8 mouse cellular contexts compared by ENCODE assay signal in genomic region chr5:137502667-137503110, GRCm38 (mm10). TPM values are rescaled to one million over a fixed set of nuclear protein-coding genes. Genes with fewer than 3 reads are reported as not detected.
DNase-seq lines count a peak whose midpoint lies in the region; ATAC-seq and TF ChIP-seq lines count a peak whose summit lies in the region.

No protein-coding gene starts in this region.

- no peaks in the 10 kb centered on the region for H3K36me3 ChIP-seq in forebrain, embryonic 16.5 days (ENCODE audit: control insufficient read depth, insufficient read depth)
- no peaks in the 10 kb centered on the region for H3K36me3 ChIP-seq in liver, embryonic 14.5 days (replicated peaks; ENCODE audit: control insufficient read depth, insufficient read depth, low read depth)
- peaks cover 12% of the 10 kb centered on the region for H3K36me3 ChIP-seq in neural tube, embryonic 13.5 days

- peak; percentile 79 for DNase-seq in right cerebral cortex, adult 18-20 months
- DNase-seq in right cerebral cortex, postnatal 25 days, result no peak
- peak; percentile 76 for DNase-seq in c-Kit-positive CD71-positive TER-119-negative erythroid progenitor cells, embryonic 14.5 days (ENCODE audit: low read depth)
- peak; percentile 88 for DNase-seq in induced T-regulatory cell, adult 2 months (ENCODE audit: low read depth)
- DNase-seq in liver, embryonic 14.5 days (ENCODE audit: low read depth in 3 of 3, low spot score in 3 of 3), result peak; percentile 78 to 86 (median 83)
- DNase-seq in urinary bladder, postnatal 14 days (ENCODE audit: low spot score), result peak; percentile 87

- H3K27ac ChIP-seq in forebrain, embryonic 16.5 days (ENCODE audit: low read length), result peak overlapping the region; percentile 99
- H3K27ac ChIP-seq in liver, embryonic 14.5 days, result peak overlapping the region; percentile 75
- H3K27ac ChIP-seq in neural tube, embryonic 13.5 days (replicated peaks), result peak overlapping the region; percentile 95

- peak; percentile 69 for ATAC-seq in forebrain, embryonic 16.5 days
- peak; percentile 85 for ATAC-seq in liver, embryonic 14.5 days (ENCODE audit: insufficient read depth)
- peak; percentile 81 for ATAC-seq in neural tube, embryonic 13.5 days (ENCODE audit: low read depth)

- H3K9me3 ChIP-seq in forebrain, embryonic 16.5 days (ENCODE audit: control insufficient read depth, low read length), result no peaks in the 10 kb centered on the region
- H3K9me3 ChIP-seq in liver, embryonic 14.5 days (ENCODE audit: control insufficient read depth, low read length), result no peaks in the 10 kb centered on the region
- no peaks in the 10 kb centered on the region for H3K9me3 ChIP-seq in neural tube, embryonic 13.5 days

- peak; percentile 99 for TF ChIP-seq CTCF in liver, embryonic 14.5 days (IDR thresholded peaks at IDR 0.05; ENCODE audit: low read depth)

- WGBS in forebrain, embryonic 16.5 days, result under 1% methylated on average over 29 of the region's 30 CpGs
- under 1% methylated on average over 30 of the region's 30 CpGs for WGBS in liver, embryonic 14.5 days (ENCODE audit: insufficient replicate concordance)
- under 1% methylated on average over 29 of the region's 30 CpGs for WGBS in neural tube, embryonic 13.5 days

- H3K9ac ChIP-seq in forebrain, embryonic 16.5 days (replicated peaks; ENCODE audit: low read depth, low read length), result peak overlapping the region; percentile 64
- peak overlapping the region; percentile 61 for H3K9ac ChIP-seq in liver, embryonic 14.5 days (replicated peaks)
- peak overlapping the region; percentile 69 for H3K9ac ChIP-seq in neural tube, embryonic 13.5 days

- H3K27me3 ChIP-seq in forebrain, embryonic 16.5 days (replicated peaks; ENCODE audit: control insufficient read depth, insufficient read depth, low read length), result peaks cover 3% of the 10 kb centered on the region; the same call in 1 of the 2 replicates
- no peaks in the 10 kb centered on the region for H3K27me3 ChIP-seq in liver, embryonic 14.5 days (ENCODE audit: control insufficient read depth, insufficient read depth, low read length)
- H3K27me3 ChIP-seq in neural tube, embryonic 13.5 days, result no peaks in the 10 kb centered on the region

- no peak for TF ChIP-seq EP300 in liver, embryonic 14.5 days (IDR thresholded peaks at IDR 0.05; ENCODE audit: low read depth)

- H3K4me2 ChIP-seq in forebrain, embryonic 16.5 days (ENCODE audit: low read length), result peak overlapping the region; percentile 62
- peak overlapping the region; percentile 72 for H3K4me2 ChIP-seq in liver, embryonic 14.5 days (ENCODE audit: low read depth)
- peak overlapping the region; percentile 68 for H3K4me2 ChIP-seq in neural tube, embryonic 13.5 days

- peak overlapping the region; percentile 91 for H3K4me3 ChIP-seq in forebrain, embryonic 16.5 days (replicated peaks; ENCODE audit: low read length)
- peak overlapping the region; percentile 58 to 63 for H3K4me3 ChIP-seq in liver, embryonic 14.5 days (ENCODE audit: insufficient read depth in 1 of 2, low read depth in 2 of 2, low read length in 2 of 2)
- H3K4me3 ChIP-seq in neural tube, embryonic 13.5 days, result peak overlapping the region; percentile 52

- H3K4me1 ChIP-seq in forebrain, embryonic 16.5 days (replicated peaks; ENCODE audit: control insufficient read depth, insufficient read depth, low read length), result peaks cover 14% of the 10 kb centered on the region
- H3K4me1 ChIP-seq in liver, embryonic 14.5 days (replicated peaks; ENCODE audit: control insufficient read depth in 2 of 2, insufficient read depth in 2 of 2, low read length in 1 of 2), result peaks cover 16 to 17% of the 10 kb centered on the region in 2 experiments
- H3K4me1 ChIP-seq in neural tube, embryonic 13.5 days (replicated peaks), result peaks cover 25% of the 10 kb centered on the region

RNA-seq across cellular contexts. Expression of gene Pop7, which starts 0.4 kb away (rescaled TPM):
- 66.8 and 74.7 TPM in 2 replicates for polyA plus RNA-seq in forebrain, embryonic 16.5 days (2015; fragmentation: Nextera tagmentation; extraction: Ambion mirVana)
- 25.3 and 29.2 TPM in 2 replicates for polyA plus RNA-seq in liver, embryonic 14.5 days (2012; rRNA removed)
- 34.6 and 36.5 TPM in 2 replicates for polyA plus RNA-seq in liver, embryonic 14.5 days (2014; fragmentation: Nextera tagmentation; extraction: Ambion mirVana)
- polyA plus RNA-seq in neural tube, embryonic 13.5 days (2015; fragmentation: Nextera tagmentation; extraction: Ambion mirVana), result 79.7 and 80.1 TPM in 2 replicates

RNA-seq across cellular contexts. Expression of gene Gigyf1, which starts 15.7 kb away (rescaled TPM):
- polyA plus RNA-seq in forebrain, embryonic 16.5 days (2015; fragmentation: Nextera tagmentation; extraction: Ambion mirVana), result 16.5 and 20.2 TPM in 2 replicates
- 4.6 and 5.7 TPM in 2 replicates for polyA plus RNA-seq in liver, embryonic 14.5 days (2012; rRNA removed)
- polyA plus RNA-seq in liver, embryonic 14.5 days (2014; fragmentation: Nextera tagmentation; extraction: Ambion mirVana), result 2.1 and 2.8 TPM in 2 replicates
- polyA plus RNA-seq in neural tube, embryonic 13.5 days (2015; fragmentation: Nextera tagmentation; extraction: Ambion mirVana), result 16.9 and 17.3 TPM in 2 replicates

RNA-seq across cellular contexts. Expression of gene Zan, which starts 25.8 kb away (rescaled TPM):
- polyA plus RNA-seq in forebrain, embryonic 16.5 days (2015; fragmentation: Nextera tagmentation; extraction: Ambion mirVana), result 0.05 and 0.15 TPM in 2 replicates
- polyA plus RNA-seq in liver, embryonic 14.5 days (2012; rRNA removed), result 0.19 and 0.22 TPM in 2 replicates
- polyA plus RNA-seq in liver, embryonic 14.5 days (2014; fragmentation: Nextera tagmentation; extraction: Ambion mirVana), result 0.06 and 0.13 TPM in 2 replicates
- polyA plus RNA-seq in neural tube, embryonic 13.5 days (2015; fragmentation: Nextera tagmentation; extraction: Ambion mirVana), result 0.06 and 0.08 TPM in 2 replicates

RNA-seq across cellular contexts. Expression of gene Epo, which starts 30.4 kb away (rescaled TPM):
- polyA plus RNA-seq in forebrain, embryonic 16.5 days (2015; fragmentation: Nextera tagmentation; extraction: Ambion mirVana), result not detected in 2 replicates
- polyA plus RNA-seq in liver, embryonic 14.5 days (2012; rRNA removed), result 0.40 and 0.47 TPM in 2 replicates
- 0.62 and 0.85 TPM in 2 replicates for polyA plus RNA-seq in liver, embryonic 14.5 days (2014; fragmentation: Nextera tagmentation; extraction: Ambion mirVana)
- not detected in 2 replicates for polyA plus RNA-seq in neural tube, embryonic 13.5 days (2015; fragmentation: Nextera tagmentation; extraction: Ambion mirVana)

RNA-seq across cellular contexts. Expression of gene Gnb2, which starts 30.6 kb away (rescaled TPM):
- polyA plus RNA-seq in forebrain, embryonic 16.5 days (2015; fragmentation: Nextera tagmentation; extraction: Ambion mirVana), result 498 and 517 TPM in 2 replicates
- polyA plus RNA-seq in liver, embryonic 14.5 days (2012; rRNA removed), result 211 and 215 TPM in 2 replicates
- polyA plus RNA-seq in liver, embryonic 14.5 days (2014; fragmentation: Nextera tagmentation; extraction: Ambion mirVana), result 151 and 157 TPM in 2 replicates
- polyA plus RNA-seq in neural tube, embryonic 13.5 days (2015; fragmentation: Nextera tagmentation; extraction: Ambion mirVana), result 486 and 510 TPM in 2 replicates
